Mouse (Mus musculus) bone marrow macrophage, adult 2 months (primary cell): Measurements from ENCODE around the gene Srgap3.

Experiments used
- CTCF ChIP-seq: IDR thresholded peaks from 2 replicates; pipeline ENCODE4 v1.5.1; 2012; ENCODE audit warnings: low read depth, mild to moderate bottlenecking, low read length, moderate library complexity
- POLR2A ChIP-seq: IDR thresholded peaks from 2 replicates; pipeline ENCODE4 v1.6.1; 2012; ENCODE audit warnings: mild to moderate bottlenecking, low read depth, low read length, borderline replicate concordance

DNA sequence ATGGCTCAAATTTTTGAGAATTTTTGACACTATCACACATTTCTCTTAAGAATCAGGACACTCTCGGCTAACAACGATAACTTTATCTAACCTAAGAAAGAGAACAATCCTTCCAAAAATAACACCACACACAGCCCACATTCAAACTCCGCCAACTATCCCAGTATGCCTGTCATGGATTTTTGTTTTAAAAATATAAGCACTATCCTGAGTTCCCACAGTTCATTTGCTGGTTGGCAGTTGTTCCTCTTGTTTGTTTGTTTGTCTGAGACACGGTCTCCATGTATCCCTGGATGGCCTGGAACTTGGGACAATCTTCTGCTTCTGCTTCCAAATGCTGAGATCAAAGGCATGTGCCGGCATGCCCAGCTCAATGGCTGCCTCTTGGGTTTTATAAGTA lies 205.3 kb downstream of the Srgap3 start:
- TF ChIP-seq CTCF (no peak), POLR2A (no peak)
